Mouse (Mus musculus) layer of hippocampus, adult 18-20 months (tissue): ENCODE measurements around the gene H2al1i. TPM values are rescaled to one million over a fixed set of nuclear protein-coding genes. Genes with fewer than 3 reads are reported as not detected.
A peak's percentile ranks its signal among the peaks of the same experiment; 100 is the strongest.
"Not testable (repeated sequence)": the region's sequence is repeated elsewhere in the genome, so short reads cannot be mapped to it uniquely, and the experiment has no call there.

Experiments used
- DNase-seq, 2 experiments: peaks; one replicate each; pipeline ENCODE4 v3.0.0; 2022; ENCODE audit warnings: low spot score in 2 of 2
- long read RNA-seq: library from polyadenylated mRNA; stranded (forward); transcript quantifications from one replicate; pipeline ENCODE4 v2.0.0, GENCODE M21; 2021
- total RNA-seq, 2 experiments: library from RNA; stranded (reverse); gene quantifications; 2 replicates each; pipeline ENCODE4 v1.2.3; 2021

H2al1i gene
- total RNA-seq: not detected
- long read RNA-seq: 0 reads

DNA sequence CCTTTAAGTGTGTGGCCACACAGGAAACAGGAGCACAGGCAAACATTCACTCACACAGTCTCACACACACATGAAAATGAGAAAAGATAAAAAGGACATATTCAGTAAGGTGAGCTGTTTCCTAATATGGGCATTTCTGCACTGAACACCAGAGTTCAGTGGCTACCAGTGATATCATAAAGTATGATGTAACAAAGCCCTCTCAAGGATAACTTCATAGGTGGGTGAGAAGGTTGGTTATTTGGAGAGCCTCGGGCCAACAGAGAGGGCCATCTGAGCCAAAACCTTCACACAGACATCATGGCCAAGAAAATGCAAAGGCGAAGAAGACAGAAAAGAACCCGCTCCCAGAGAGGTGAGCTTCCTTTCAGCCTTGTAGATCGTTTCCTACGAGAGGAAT, at the start of gene H2al1i:
Gene H2al1i (plus strand): TSS at position 301 of the 400 bp plus-strand sequence.
- DNase-seq: not testable (repeated sequence)

GRCm38 (mm10) chrX:11277083-11277482, 47.4 kb upstream of the H2al1i start:
- DNase-seq: no peak

DNA sequence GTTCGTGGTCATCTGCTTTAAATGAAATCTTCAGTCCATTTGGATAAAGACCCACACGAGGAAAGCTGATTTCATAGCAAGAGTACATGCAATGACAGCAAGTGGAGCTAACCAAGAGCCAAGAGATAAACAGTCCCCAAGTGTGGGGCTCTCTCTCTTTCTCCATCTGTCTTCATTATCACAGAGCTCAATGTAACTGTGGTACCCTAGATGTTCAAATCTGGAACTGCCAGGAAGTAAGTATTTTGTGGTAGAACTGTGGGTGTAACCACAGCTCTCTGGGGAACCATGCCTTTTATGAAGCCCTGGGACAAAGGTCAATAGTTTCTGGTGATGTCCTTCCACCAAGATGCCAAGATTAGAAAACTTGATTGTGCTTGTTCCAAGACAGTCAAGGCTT, 43.7 kb upstream of the H2al1i start:
- DNase-seq: no peak

DNA sequence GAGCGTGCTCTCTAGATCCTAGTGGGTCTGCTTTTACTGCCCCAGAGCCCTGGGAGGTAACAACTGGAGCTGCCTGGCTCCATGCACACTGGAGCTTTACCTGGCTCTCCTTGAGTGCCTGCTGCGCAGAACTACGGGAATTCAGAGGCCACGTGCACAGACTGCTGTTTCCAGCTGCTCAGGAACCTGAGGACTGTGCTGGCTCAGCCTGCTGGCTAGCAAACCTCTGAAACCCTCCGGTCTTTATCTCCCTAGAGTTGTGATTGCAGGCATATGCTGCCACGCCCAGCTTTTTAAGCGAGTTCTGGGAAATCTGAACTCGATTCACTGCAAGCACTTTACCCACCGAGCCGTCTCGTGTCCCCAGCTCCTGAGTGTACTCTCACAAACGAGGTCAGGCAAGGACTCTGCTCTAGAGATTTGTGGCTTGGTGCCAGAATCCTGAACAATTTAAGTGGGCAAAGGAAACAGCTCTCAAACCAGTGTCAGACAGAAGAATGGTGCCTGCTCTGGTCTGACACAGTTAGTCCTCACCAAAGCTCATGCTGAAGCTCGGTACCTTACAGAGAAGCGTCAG, 36.1 kb upstream of the H2al1i start:
- no peak for DNase-seq

GRCm38 (mm10) chrX:11289244-11289643, 35.2 kb upstream of the H2al1i start:
- DNase-seq: no peak

DNA sequence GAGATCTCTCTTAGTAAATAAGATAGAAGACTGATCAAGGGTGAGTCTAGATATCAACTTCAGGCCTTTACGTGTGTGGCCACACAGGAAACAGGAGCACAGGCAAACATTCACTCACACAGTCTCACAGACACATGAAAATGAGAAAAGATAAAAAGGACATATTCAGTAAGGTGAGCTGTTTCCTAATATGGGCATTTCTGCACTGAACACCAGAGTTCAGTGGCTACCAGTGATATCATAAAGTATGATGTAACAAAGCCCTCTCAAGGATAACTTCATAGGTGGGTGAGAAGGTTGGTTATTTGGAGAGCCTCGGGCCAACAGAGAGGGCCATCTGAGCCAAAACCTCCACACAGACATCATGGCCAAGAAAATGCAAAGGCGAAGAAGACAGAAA, 25.5 kb upstream of the H2al1i start, which contains the start of gene H2al1a:
Gene H2al1a (plus strand): TSS at position 301 of the 400 bp plus-strand sequence.
- not testable (repeated sequence) for DNase-seq

GRCm38 (mm10) chrX:11302132-11302531, 22.3 kb upstream of the H2al1i start, which contains the start of gene H2al1b:
Gene H2al1b (plus strand): TSS chrX:11302432.
- not testable (repeated sequence) for DNase-seq

DNA sequence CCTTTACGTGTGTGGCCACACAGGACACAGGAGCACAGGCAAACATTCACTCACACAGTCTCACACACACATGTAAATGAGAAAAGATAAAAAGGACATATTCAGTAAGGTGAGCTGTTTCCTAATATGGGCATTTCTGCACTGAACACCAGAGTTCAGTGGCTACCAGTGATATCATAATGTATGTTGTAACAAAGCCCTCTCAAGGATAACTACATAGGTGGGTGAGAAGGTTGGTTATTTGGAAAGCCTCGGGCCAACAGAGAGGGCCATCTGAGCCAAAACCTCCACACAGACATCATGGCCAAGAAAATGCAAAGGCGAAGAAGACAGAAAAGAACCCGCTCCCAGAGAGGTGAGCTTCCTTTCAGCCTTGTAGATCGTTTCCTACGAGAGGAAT, 19.1 kb upstream of the H2al1i start, which contains the start of gene H2al1c:
Gene H2al1c (plus strand): TSS at position 301 of the 400 bp plus-strand sequence.
- DNase-seq: not testable (repeated sequence)

- not testable (repeated sequence) for DNase-seq
Measured at GRCm38 (mm10) chrX:11308524-11308923, 15.9 kb upstream of the H2al1i start, which contains the start of gene H2al1d. Gene H2al1d (plus strand): TSS chrX:11308824.

GRCm38 (mm10) chrX:11311634-11312033, 12.8 kb upstream of the H2al1i start, which contains the start of gene H2al1e:
Gene H2al1e (plus strand): TSS chrX:11311934.
- DNase-seq: not testable (repeated sequence)

DNA sequence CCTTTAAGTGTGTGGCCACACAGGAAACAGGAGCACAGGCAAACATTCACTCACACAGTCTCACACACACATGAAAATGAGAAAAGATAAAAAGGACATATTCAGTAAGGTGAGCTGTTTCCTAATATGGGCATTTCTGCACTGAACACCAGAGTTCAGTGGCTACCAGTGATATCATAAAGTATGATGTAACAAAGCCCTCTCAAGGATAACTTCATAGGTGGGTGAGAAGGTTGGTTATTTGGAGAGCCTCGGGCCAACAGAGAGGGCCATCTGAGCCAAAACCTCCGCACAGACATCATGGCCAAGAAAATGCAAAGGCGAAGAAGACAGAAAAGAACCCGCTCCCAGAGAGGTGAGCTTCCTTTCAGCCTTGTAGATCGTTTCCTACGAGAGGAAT, 9.6 kb upstream of the H2al1i start, which contains the start of gene H2al1f:
Gene H2al1f (plus strand): TSS at position 301 of the 400 bp plus-strand sequence.
- DNase-seq: not testable (repeated sequence)

- not testable (repeated sequence) for DNase-seq
Measured at GRCm38 (mm10) chrX:11317956-11318355, 6.5 kb upstream of the H2al1i start, which contains the start of gene H2al1g. Gene H2al1g (plus strand): TSS chrX:11318256.

GRCm38 (mm10) chrX:11321192-11321591, 3.3 kb upstream of the H2al1i start, which contains the start of gene H2al1h:
Gene H2al1h (plus strand): TSS chrX:11321492.
- not testable (repeated sequence) for DNase-seq

- DNase-seq: not testable (repeated sequence)
Measured at GRCm38 (mm10) chrX:11327522-11327921, 3.1 kb downstream of the H2al1i start, which contains the start of gene H2al1j. Gene H2al1j (plus strand): TSS chrX:11327822.

- DNase-seq: peak in 1 of 2 experiments; percentile 25
Measured at GRCm38 (mm10) chrX:11345762-11346161, 21.3 kb downstream of the H2al1i start.

DNA sequence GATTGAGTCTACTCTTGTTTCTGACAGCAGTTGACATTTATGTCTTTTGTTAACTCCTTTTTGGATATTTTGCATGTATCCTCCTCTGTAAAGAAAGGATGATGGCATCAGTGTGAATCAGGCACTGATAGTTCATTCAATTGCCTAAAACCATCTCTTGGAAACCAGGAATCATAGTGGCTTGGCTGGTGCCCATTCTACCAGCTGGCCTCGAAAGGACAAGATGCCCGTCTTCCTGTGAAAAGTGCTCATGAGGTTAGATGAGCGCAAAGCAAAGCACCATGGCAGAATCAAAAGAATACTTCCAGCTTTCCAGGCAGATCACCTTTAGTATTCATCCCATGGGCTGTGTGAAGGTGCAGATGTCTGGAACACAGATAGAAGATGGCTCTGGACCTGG, 22.3 kb downstream of the H2al1i start:
- DNase-seq: no peak

DNA sequence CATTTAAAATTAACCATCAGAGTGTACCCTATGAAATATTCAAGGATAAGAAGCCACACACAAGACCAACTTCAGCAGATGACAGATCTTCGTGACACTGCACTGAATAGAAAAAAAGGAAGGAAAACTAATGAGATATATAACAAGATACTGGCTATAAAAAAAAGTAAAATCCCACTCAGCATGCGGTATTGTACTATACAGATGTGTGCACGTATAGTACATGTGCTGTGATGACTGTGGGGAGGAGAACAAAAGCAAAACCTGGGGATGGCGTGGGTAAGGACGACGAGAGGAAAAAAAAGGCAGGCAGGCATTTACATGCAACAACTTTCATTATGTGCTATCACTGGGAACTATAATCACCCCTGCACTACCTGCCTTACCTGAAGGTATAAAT, 36.4 kb downstream of the H2al1i start:
- DNase-seq: no peak

GRCm38 (mm10) chrX:11361261-11361660, 36.8 kb downstream of the H2al1i start:
- no peak for DNase-seq

DNA sequence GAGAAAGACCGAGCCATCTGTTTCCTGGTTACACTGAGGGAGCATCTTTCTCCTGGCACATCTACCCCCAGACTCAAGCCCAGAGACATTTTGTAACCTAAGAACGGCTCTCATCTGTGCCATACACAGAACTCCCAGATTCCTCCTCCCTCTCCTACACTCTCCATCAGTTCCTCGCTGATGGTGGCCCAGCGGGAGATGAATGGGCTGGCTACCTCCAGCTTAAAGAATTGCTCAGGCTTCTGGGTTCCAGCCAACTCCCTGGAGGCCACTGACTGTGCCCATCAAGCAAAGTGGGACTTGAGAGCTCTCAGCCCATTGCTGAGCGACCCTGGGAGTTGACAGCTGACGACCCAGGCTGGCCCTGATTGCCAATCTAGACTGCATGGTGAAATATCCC, 39.4 kb downstream of the H2al1i start:
- DNase-seq: no peak

- no peak for DNase-seq
Measured at GRCm38 (mm10) chrX:11365151-11365550, 40.7 kb downstream of the H2al1i start.
